Mouse (Mus musculus) macrophage (primary cell): ENCODE measurements around the gene Neurod4. TPM values are rescaled to one million over a fixed set of nuclear protein-coding genes. Genes with fewer than 3 reads are reported as not detected.
"Not testable (repeated sequence)": the region's sequence is repeated elsewhere in the genome, so short reads cannot be mapped to it uniquely, and the experiment has no call there.

Experiments used
- H3K27ac ChIP-seq: fragments of 350-480 bp; formaldehyde crosslinking; 2 replicates; pipeline ENCODE4 v1.9.0; 2021
- H3K36me3 ChIP-seq: fragments of 350-480 bp; formaldehyde crosslinking; 2 replicates; pipeline ENCODE4 v1.9.0; 2021; ENCODE audit errors: inconsistent target
- H3K4me3 ChIP-seq: fragments of 350-480 bp; formaldehyde crosslinking; 2 replicates; pipeline ENCODE4 v1.9.0; 2021; ENCODE audit errors: inconsistent target
- H3K79me2 ChIP-seq: fragments of 350-480 bp; formaldehyde crosslinking; 2 replicates; pipeline ENCODE4 v1.9.0; 2021; ENCODE audit errors: inconsistent target
- WGBS: methylation state at CpG from one replicate; pipeline ENCODE4 v1.1.7; 2026; ENCODE audit warnings: inconsistent platforms; ENCODE audit not compliant: missing documents; 5-methylcytosine and 5-hydroxymethylcytosine counted together
- polyA plus RNA-seq: library from polyadenylated mRNA; stranded (reverse); fragments of 250-400 nt; gene quantifications from 3 replicates; pipeline ENCODE4 v1.2.4, GENCODE M21; 2018; ENCODE audit warnings: inconsistent platforms
- total RNA-seq, 78 experiments: library from RNA; depleted of rRNA; stranded (reverse); fragments of 250-400 nt; gene quantifications; 1 replicate in 9 of 78; 2 replicates in 24 of 78; 3 replicates in 43 of 78; 4 replicates in 2 of 78; pipeline ENCODE4 v1.2.4; 2018; ENCODE audit warnings: inconsistent platforms in 56 of 78

Gene Neurod4
- total RNA-seq (2018; cell fraction: chromatin; rRNA removed): not detected
- total RNA-seq (2018; cell fraction: cytosol; rRNA removed): not detected
- not detected for total RNA-seq (2018; cell fraction: nucleus; rRNA removed)
- not detected in 3 replicates for polyA plus RNA-seq

DNA sequence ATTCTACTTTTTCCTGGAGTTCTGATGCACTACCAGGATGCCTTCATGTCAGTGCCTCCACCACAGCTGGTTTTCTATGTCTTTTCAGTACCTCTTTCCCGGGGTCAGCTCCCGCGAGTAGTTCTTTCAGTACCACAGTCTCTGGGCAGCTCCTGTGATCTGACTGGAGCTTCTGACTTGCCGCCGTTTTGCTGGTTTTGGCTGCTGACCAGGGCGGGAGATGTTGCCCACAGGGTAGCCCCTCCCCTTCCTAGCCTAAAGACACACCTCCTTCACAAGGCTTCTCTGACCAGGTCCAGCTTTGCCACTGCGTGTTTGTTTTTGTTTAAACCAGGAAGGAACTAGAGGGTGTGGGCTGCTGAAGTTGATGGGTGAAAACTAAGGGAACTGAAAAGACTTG lies at the start of gene Neurod4:
TSS of gene Neurod4 (minus strand) at position 175 of the 400 bp plus-strand sequence.
- WGBS: 3% methylated on average over 7 of the region's 7 CpGs
- no peaks in the 10 kb centered on the region for H3K36me3 ChIP-seq
- no peaks in the 10 kb centered on the region for H3K79me2 ChIP-seq

DNA sequence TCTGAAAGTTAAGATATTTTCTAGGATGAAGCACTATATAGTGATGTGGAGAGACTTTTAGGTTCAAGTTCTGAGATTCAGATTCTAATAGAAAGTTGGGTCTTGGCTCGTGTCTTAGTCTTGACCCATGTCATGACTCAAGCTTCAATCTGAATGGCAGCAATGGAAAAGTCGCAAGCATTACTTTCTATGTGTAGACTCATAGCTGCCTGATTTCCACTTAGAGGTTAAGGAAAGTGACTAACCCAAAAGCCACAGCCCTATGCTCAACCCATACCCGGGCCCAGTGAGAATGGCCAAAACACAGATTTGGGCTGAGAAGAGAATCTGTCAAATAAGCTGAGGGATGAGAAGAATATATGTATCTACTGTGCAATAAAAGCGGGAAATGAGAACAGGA lies 44.2 kb upstream of the Neurod4 start:
- Histone ChIP-seq H3K79me2 (no peaks in the 10 kb centered on the region), H3K27ac (no peak overlapping the region), H3K4me3 (no peak overlapping the region), H3K36me3 (no peaks in the 10 kb centered on the region)
- 70% methylated on average over 4 of the region's 4 CpGs for WGBS

More for the DNA sequence above, at the start of gene Neurod4:
- no peak within 1 kb of the TSS for H3K4me3 ChIP-seq
- H3K27ac ChIP-seq: no peak within 1 kb of the TSS

DNA sequence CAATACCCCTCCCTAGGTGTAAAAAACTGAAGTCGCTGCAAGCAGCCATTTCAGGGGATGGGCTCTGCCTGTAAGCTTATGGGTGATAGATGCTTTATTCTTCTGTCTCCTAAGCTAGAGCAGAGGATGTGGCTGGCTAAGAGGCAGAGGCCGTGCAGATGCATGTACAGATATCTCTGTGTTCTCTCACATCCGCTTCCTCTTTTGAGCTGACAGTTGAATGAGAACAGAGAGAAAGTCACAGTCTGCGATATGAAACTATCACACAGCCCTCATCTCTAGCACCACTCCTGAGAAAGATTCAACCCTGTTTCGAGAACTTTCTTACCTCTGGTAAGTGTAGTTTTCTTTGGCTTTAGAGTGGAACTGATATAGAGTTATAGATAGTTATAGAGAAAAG lies 42.6 kb upstream of the Neurod4 start, which contains the start of gene Tespa1:
TSS of gene Tespa1 (plus strand) at position 234 of the 400 bp plus-strand sequence.
- H3K4me3 ChIP-seq: no peak within 1 kb of the TSS
- WGBS: 6% methylated on average over 5 of the region's 5 CpGs
- no peaks in the 10 kb centered on the region for H3K79me2 ChIP-seq
- no peak within 1 kb of the TSS for H3K27ac ChIP-seq
- no peaks in the 10 kb centered on the region for H3K36me3 ChIP-seq

DNA sequence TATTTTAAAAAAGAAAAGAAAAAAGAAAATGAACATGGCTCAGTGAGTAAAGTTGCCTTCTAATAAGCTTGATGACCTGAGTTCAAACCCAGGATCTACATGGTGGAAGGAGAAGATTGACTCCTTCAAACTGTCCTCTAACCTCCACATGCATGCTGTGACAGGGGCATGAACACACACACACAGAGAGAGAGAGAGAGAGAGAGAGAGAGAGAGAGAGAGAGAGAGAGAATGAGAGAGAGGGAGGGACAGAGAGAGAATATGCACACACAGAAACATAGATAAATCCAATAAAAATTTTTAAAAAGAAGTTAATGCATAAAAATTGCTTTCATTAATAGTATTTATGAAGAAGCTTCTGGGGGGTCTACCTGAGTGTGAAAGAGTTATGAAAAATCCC lies 42.0 kb upstream of the Neurod4 start:
- Histone ChIP-seq H3K36me3 (no peaks in the 10 kb centered on the region), H3K4me3 (no peak overlapping the region), H3K27ac (no peak overlapping the region), H3K79me2 (no peaks in the 10 kb centered on the region)

DNA sequence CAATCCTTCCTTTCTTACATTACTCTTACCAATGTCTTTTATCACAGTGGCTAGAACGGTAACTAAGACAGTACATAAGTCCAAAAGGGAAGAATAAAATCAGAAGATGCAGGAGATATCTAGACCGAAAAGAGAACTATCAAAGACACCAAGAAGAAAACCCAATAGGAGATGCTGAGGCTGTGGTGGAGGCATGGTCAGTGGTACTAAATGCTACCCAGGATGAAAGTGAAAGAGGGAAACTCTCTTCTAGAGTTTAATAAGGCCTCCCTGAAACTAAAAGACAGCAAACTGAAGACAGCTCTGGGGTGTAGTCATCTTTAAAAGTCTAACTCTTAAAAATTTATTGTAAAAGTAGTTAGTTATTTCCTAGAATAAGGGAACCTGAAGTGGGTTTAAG lies 40.7 kb upstream of the Neurod4 start:
- Histone ChIP-seq H3K4me3 (no peak overlapping the region), H3K36me3 (no peaks in the 10 kb centered on the region), H3K79me2 (no peaks in the 10 kb centered on the region), H3K27ac (no peak overlapping the region)
- WGBS: 81% methylated on average over 2 of the region's 2 CpGs

DNA sequence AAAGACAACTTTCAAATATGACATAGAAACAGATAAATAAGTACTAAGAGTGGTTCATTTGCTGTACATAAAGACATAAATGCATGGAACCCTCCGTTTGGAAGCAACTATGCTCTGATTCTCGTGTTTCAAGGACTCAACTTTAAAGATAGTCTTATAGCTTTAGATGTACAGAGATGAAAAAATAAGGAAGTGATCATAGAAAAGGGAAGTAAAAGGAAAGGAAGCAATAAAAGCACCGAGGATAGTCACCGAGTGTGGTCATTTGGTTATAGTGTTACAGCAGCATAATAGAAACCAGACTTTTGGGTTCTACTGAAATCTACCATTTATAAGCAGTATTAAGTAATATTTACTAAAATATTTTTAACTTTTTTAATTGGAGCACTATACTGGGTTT lies 38.7 kb upstream of the Neurod4 start:
- Histone ChIP-seq H3K36me3 (no peaks in the 10 kb centered on the region), H3K79me2 (no peaks in the 10 kb centered on the region), H3K27ac (no peak overlapping the region), H3K4me3 (no peak overlapping the region)
- WGBS: 2% methylated on average over 4 of the region's 4 CpGs

DNA sequence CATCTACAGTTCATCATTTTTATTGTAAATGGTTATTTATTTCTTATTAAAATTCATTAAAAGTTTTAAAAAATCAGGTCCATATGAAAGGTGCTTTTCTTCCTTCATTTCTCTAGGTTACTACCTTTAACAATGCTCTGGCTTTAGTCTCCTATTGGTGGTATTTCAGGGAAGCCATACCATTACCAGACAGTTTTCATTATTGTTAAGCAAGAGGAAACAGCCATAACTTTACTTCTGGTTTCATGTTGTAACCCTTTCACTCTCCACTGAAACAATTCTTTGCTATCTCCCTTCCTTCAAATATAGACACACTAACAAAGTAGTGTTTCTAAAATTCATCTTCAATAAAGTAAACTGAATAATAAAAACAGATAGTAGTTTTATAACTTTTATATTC lies 35.8 kb upstream of the Neurod4 start:
- Histone ChIP-seq H3K4me3 (no peak overlapping the region), H3K27ac (no peak overlapping the region), H3K36me3 (no peaks in the 10 kb centered on the region), H3K79me2 (no peaks in the 10 kb centered on the region)

DNA sequence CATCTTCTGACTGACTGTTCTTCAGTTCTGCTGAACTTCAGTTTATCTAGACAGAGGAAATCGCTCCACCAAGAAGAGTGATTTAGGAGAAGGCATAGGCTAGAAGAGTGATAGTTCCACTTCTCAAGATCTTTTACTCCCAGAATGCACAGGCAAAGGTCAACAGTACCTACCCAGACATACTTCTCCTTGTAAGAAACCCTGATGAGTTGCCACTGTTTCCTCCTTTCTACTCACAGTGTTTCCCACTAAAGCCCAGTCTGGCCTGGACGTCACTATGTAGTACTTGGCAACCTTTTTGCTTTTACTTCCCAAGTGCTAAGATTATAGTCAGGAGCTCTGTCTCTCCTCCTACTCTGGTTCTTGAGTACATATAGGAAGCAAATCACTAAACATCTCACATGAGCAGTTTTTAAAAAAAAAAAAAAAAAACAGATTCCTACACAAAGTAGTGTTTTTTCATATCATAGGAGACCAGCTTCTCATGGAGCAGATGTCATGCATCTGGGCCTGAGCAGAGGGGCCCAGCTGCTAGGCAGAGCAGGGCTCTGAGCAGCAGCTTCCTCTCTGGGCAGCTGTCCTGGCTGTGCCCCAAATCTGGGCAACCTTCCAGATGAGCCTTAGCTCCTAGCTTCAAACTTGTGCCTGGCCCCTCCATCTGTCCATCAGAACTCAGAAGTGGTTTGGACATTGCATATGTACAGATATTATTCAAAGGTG lies 34.2 kb upstream of the Neurod4 start:
- Histone ChIP-seq H3K79me2 (no peaks in the 10 kb centered on the region), H3K36me3 (no peaks in the 10 kb centered on the region), H3K4me3 (no peak overlapping the region), H3K27ac (no peak overlapping the region)
- WGBS: 27% methylated on average over 2 of the region's 2 CpGs

DNA sequence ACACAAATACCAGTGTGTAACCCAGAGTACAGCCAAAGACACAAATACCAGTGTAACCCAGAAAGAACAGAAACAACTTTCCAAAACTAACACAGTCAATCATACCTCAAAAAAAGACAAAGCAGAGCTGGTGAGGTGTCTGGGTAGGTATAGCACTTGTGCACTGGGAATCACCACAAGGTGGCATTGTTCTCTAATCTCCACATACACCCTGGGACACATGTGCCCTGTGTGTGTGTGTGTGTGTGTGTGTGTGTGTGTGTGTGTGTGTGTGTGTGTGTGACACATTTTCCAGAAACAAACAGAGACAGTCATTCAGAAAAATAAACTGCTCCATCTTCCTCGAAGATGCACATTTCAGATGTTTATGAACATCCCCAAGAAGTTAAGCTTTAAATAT lies 33.5 kb upstream of the Neurod4 start:
- Histone ChIP-seq H3K4me3 (no peak overlapping the region), H3K79me2 (no peaks in the 10 kb centered on the region), H3K27ac (no peak overlapping the region), H3K36me3 (no peaks in the 10 kb centered on the region)
- 60% methylated on average over 1 of the region's 1 CpGs for WGBS

DNA sequence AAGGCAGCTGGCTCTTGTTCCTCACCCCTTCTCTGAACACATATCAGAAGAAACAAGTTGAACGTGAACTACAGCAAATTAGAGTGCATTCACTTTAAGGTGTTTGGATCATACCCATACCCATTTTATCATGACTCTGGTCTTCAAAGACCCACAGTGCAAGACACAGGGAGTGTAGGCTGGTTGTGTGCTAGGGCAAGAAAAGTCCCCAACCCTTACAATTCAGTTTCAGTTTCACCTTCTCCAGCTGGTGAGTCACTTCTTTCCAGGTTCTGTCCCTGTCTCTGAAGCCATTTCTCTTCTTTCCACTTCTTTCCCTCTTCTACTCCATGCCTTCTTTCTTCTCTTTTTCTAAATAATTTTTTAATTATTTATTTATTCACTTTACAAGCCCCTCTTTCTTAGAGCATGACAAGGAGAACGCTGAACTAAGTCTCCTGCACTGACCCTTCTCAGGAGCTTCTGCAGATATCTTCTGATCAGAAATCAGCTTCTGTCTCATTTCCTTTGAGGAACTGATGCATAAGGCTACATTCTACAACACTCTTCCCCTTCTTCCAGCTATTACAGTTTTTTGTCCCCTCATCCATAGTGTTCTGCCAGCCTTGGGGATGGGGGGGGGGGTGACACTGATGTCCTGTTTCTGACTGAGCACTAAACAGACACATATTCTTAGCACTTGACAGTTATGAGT lies 31.6 kb upstream of the Neurod4 start:
- H3K36me3 ChIP-seq: no peaks in the 10 kb centered on the region
- H3K4me3 ChIP-seq: no peak overlapping the region
- H3K79me2 ChIP-seq: no peaks in the 10 kb centered on the region
- H3K27ac ChIP-seq: no peak overlapping the region
- 22% methylated on average over 2 of the region's 2 CpGs for WGBS

DNA sequence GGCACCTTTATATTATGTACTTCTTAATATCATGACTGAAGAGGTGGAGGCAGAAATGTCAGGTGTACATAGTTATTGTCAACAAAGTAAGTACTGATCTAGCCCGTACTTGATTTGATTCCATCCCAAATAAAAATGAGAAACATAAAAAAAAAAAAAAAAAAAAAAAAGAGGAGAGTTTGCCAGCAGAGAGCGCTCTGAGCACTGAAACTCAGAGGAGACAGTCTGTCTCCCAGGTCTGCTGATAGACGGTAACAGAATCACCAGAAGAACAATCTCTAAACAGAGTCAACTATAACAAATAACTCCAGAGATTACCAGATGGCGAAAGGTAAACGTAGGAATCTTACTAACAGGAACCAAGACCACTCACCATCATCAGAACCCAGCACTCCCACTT lies 24.1 kb upstream of the Neurod4 start:
- H3K79me2 ChIP-seq, H3K27ac ChIP-seq, H3K4me3 ChIP-seq, H3K36me3 ChIP-seq: not testable (repeated sequence)
- WGBS: 66% methylated on average over 2 of the region's 5 CpGs

DNA sequence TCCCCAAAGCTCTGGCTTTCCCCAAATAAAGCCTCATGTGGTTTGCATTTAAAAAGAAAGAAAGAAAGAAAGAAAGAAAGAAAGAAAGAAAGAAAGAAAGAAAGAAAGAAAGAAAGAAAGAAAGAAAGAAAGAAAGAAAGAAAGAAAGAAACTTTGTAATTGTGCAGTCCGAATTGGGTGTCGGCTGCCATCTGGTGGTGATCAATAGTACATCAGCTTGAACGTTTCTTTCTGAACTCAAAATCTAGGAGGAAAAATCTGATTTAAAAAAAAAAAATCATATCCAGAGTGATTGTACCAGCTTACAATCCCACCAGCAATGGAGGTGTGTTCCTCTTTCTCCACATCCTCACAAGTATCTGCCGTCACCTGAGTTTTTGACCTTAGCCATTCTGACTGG lies 18.7 kb upstream of the Neurod4 start:
- not testable (repeated sequence) for H3K4me3 ChIP-seq, H3K27ac ChIP-seq, H3K36me3 ChIP-seq, H3K79me2 ChIP-seq
- WGBS: 17% methylated on average over 4 of the region's 4 CpGs

DNA sequence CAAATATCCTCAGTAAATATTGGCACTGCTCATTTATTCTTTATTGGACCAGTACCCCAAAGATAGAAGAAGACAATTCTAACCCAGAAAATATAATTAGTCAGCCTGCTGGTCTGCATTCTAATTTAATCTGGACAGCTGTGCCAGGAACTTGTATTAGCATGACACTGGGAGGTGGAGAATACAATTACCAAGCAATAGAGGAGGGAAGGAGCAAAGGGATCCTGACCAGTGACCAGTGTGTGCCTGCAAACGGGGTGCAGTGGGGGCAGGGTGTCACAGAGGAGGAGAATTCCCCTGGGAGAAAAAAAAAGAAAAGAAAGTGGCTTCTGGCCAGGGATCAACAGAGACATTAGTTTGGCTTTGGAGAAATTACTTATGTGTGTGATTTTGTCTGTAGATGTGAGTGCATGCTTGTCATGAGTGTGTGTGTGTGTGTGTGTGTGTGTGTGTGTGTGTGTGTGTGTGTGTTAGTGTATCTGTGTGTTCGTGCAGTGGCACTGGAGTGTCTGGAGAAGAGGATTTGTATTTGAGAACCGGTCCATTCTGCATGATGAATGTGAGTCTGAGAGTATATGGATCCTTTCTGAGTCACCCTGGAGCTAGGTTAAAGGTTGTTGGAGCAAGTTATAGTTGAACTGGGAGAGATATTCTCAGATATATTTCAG lies 13.8 kb upstream of the Neurod4 start:
- Histone ChIP-seq H3K27ac (no peak overlapping the region), H3K79me2 (no peaks in the 10 kb centered on the region), H3K4me3 (no peak overlapping the region), H3K36me3 (no peaks in the 10 kb centered on the region)
- 33% methylated on average over 3 of the region's 3 CpGs for WGBS

DNA sequence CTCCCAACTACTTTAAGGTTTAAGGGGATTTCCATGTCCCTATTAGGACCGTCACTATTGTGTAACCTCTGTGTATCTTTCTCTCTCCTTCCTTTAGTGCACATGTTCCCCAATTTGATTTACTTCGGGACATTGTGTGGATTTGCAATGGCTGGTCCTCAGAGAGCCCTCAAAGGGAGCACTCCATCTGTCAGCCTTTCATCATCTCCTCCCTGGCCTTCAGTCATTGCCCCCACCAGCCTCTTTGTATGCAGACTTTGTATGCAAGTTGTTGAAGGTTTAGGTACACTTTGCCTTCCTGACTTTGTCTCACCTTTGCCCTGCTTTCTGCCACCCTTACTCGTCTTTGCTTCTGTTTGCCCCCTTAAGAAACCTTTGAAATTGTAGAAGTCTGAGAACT lies 8.0 kb upstream of the Neurod4 start:
- H3K27ac ChIP-seq: no peak overlapping the region
- no peaks in the 10 kb centered on the region for H3K36me3 ChIP-seq
- no peaks in the 10 kb centered on the region for H3K79me2 ChIP-seq
- WGBS: 73% methylated on average over 3 of the region's 3 CpGs
- no peak overlapping the region for H3K4me3 ChIP-seq

DNA sequence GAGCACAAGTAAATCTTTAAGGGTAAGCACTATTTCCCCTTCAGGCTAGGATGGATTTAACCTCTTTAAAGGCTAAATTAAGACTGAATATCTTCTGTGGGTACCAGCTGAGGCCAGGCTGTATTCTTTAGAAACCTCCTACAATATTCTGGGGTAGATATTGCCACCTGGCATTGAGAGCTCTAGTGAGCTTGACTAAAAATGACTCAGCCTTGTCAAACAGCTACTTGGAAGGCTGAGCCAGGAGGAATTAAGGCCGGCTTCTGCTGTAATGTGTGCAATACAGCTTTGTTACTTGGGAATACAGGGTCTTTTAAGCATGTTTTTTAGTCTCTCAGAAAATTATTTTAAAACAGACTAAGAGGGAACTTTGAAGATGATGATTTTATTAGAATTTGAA lies 7.2 kb upstream of the Neurod4 start:
- no peaks in the 10 kb centered on the region for H3K79me2 ChIP-seq
- no peaks in the 10 kb centered on the region for H3K36me3 ChIP-seq
- no peak overlapping the region for H3K4me3 ChIP-seq
- H3K27ac ChIP-seq: no peak overlapping the region
- WGBS: 82% methylated on average over 1 of the region's 1 CpGs
